Comparison of ENCODE assay signal across 24 mouse cellular contexts in genomic region chr5:9417802-9418201, GRCm38 (mm10).
"Had no signal": no experiment of that assay in that cellular context is flagged by ENCODE, and none has a peak within 500 bp of the region (broad histone marks: within the 10 kb centered on the region; RNA-seq: fewer than 3 reads in every experiment).

No protein-coding gene starts in this region.

- H3K36me3 ChIP-seq: limb, embryonic 12.5 days; limb, embryonic 15.5 days; liver, embryonic 12.5 days; liver, embryonic 15.5 days; lung, embryonic 15.5 days; midbrain, embryonic 10.5 days; midbrain, embryonic 13.5 days; neural tube, embryonic 13.5 days; stomach, embryonic 15.5 days had no signal

- H3K27ac ChIP-seq: left cerebral cortex, adult 2 months; limb, embryonic 12.5 days; limb, embryonic 15.5 days; liver, embryonic 12.5 days; liver, embryonic 15.5 days; lung, embryonic 15.5 days; midbrain, embryonic 10.5 days; midbrain, embryonic 13.5 days; neural tube, embryonic 13.5 days; stomach, embryonic 15.5 days had no signal

- H3K27me3 ChIP-seq: limb, embryonic 12.5 days; limb, embryonic 15.5 days; liver, embryonic 12.5 days; liver, embryonic 15.5 days; lung, embryonic 15.5 days; megakaryocyte, embryonic 14.5 days; midbrain, embryonic 13.5 days; neural tube, embryonic 13.5 days; stomach, embryonic 15.5 days had no signal

- H3K9ac ChIP-seq: limb, embryonic 12.5 days; limb, embryonic 15.5 days; liver, embryonic 12.5 days; liver, embryonic 15.5 days; lung, embryonic 15.5 days; midbrain, embryonic 13.5 days; neural tube, embryonic 13.5 days; stomach, embryonic 15.5 days had no signal

- H3K9me3 ChIP-seq: limb, embryonic 12.5 days; limb, embryonic 15.5 days; liver, embryonic 12.5 days; liver, embryonic 15.5 days; lung, embryonic 15.5 days; megakaryocyte, embryonic 14.5 days; midbrain, embryonic 10.5 days; midbrain, embryonic 13.5 days; neural tube, embryonic 13.5 days; stomach, embryonic 15.5 days had no signal

- DNase-seq: kidney, adult 18-20 months; kidney, adult 9 months; kidney, postnatal 14 days; kidney, postnatal 4 days; lung, adult 18-20 months; lung, postnatal 10 days; lung, postnatal 36 days; spleen, adult 18-20 months; thymus, adult 2 months; thymus, postnatal 14 days; thymus, postnatal 4 days had no signal

- ATAC-seq: liver, embryonic 12.5 days; midbrain, embryonic 13.5 days; midbrain, embryonic 16.5 days had no signal

- H3K4me3 ChIP-seq: left cerebral cortex, adult 2 months; limb, embryonic 12.5 days; limb, embryonic 15.5 days; liver, embryonic 12.5 days; liver, embryonic 15.5 days; lung, embryonic 15.5 days; megakaryocyte, embryonic 14.5 days; midbrain, embryonic 10.5 days; midbrain, embryonic 13.5 days; myocyte; neural tube, embryonic 13.5 days; stomach, embryonic 15.5 days had no signal

- H3K4me1 ChIP-seq: limb, embryonic 12.5 days; limb, embryonic 15.5 days; liver, embryonic 12.5 days; liver, embryonic 15.5 days; lung, embryonic 15.5 days; megakaryocyte, embryonic 14.5 days; midbrain, embryonic 10.5 days; midbrain, embryonic 13.5 days; neural tube, embryonic 13.5 days; stomach, embryonic 15.5 days had no signal

- H3K4me2 ChIP-seq: limb, embryonic 12.5 days; limb, embryonic 15.5 days; liver, embryonic 12.5 days; liver, embryonic 15.5 days; lung, embryonic 15.5 days; midbrain, embryonic 13.5 days; neural tube, embryonic 13.5 days; stomach, embryonic 15.5 days had no signal
